Mouse (Mus musculus): Measurements from ENCODE around the gene Noto.
"Not testable (repeated sequence)": the region's sequence is repeated elsewhere in the genome, so short reads cannot be mapped to it uniquely, and the experiment has no call there.

The Noto gene

GRCm38 (mm10) chr6:85431842-85432431, 8.3 kb downstream of the Noto start, which contains the start of gene Smyd5:
Gene Smyd5, plus strand, starts transcription at chr6:85431989.
- peak; percentile 41 for DNase-seq (ENCODE audit: low read depth)

GRCm38 (mm10) chr6:85433865-85434264, 10.2 kb downstream of the Noto start:
- DNase-seq (ENCODE audit: low read depth), result no peak

GRCm38 (mm10) chr6:85436204-85436603, 12.5 kb downstream of the Noto start:
- no peak for DNase-seq (ENCODE audit: low read depth)

GRCm38 (mm10) chr6:85436631-85437030, 12.9 kb downstream of the Noto start:
- no peak for DNase-seq (ENCODE audit: low read depth)

GRCm38 (mm10) chr6:85441142-85441541, 17.5 kb downstream of the Noto start:
- DNase-seq (ENCODE audit: low read depth), result no peak

- no peak for DNase-seq (ENCODE audit: low read depth)
These were observed 20.0 kb downstream of the Noto start for GRCm38 (mm10) chr6:85443488-85444233.

GRCm38 (mm10) chr6:85444266-85444965, 20.7 kb downstream of the Noto start:
- DNase-seq (ENCODE audit: low read depth), result no peak

- DNase-seq (ENCODE audit: low read depth), result no peak
These were observed 21.6 kb downstream of the Noto start for GRCm38 (mm10) chr6:85445286-85445685.

- no peak for DNase-seq (ENCODE audit: low read depth)
These were observed 23.7 kb downstream of the Noto start for GRCm38 (mm10) chr6:85447351-85447750.

GRCm38 (mm10) chr6:85450140-85450539, 26.5 kb downstream of the Noto start:
- not testable (repeated sequence) for DNase-seq (ENCODE audit: low read depth)

GRCm38 (mm10) chr6:85450697-85451663, 27.3 kb downstream of the Noto start, which contains the start of gene Cct7:
Gene Cct7, plus strand, starts transcription at chr6:85451514.
- peak; percentile 95 for DNase-seq (ENCODE audit: low read depth)

GRCm38 (mm10) chr6:85451664-85452410, 28.2 kb downstream of the Noto start, which contains the start of gene Pradc1:
Gene Pradc1, minus strand, starts transcription at chr6:85451970.
- DNase-seq (ENCODE audit: low read depth), result peak; percentile 95

GRCm38 (mm10) chr6:85452411-85452665, 28.7 kb downstream of the Noto start:
- DNase-seq (ENCODE audit: low read depth), result no peak

GRCm38 (mm10) chr6:85452816-85453215, 29.1 kb downstream of the Noto start:
- no peak for DNase-seq (ENCODE audit: low read depth)

- DNase-seq (ENCODE audit: low read depth), result no peak
These were observed 35.9 kb downstream of the Noto start for GRCm38 (mm10) chr6:85459621-85460020.

GRCm38 (mm10) chr6:85465381-85465780, 41.7 kb downstream of the Noto start:
- DNase-seq (ENCODE audit: low read depth), result no peak

- DNase-seq (ENCODE audit: low read depth), result no peak
These were observed 46.2 kb downstream of the Noto start for GRCm38 (mm10) chr6:85469660-85470430.

- no peak for DNase-seq (ENCODE audit: low read depth)
These were observed 48.3 kb downstream of the Noto start for GRCm38 (mm10) chr6:85471962-85472361.

- no peak for DNase-seq (ENCODE audit: low read depth)
These were observed 48.9 kb downstream of the Noto start for GRCm38 (mm10) chr6:85472542-85472941.

GRCm38 (mm10) chr6:85475581-85475980, 51.9 kb downstream of the Noto start:
- no peak for DNase-seq (ENCODE audit: low read depth)
